Mouse (Mus musculus) frontal cortex, postnatal 25 days (tissue): ENCODE data around the gene Pex26.
A peak's percentile ranks its signal among the peaks of the same experiment; 100 is the strongest.

ENCODE experiments used
- DNase-seq, 2 experiments: peaks; one replicate each; pipeline ENCODE4 v3.0.0; 2022; ENCODE audit warnings: low spot score in 2 of 2

The Pex26 gene

GRCm38 (mm10) chr6:121238209-121238608 is 54.7 kb downstream of the Pex26 start:
- DNase-seq: no peak

- DNase-seq: no peak
Measured at GRCm38 (mm10) chr6:121241780-121242179, 58.3 kb downstream of the Pex26 start.

- no peak for DNase-seq
Measured at GRCm38 (mm10) chr6:121243161-121243560, 59.7 kb downstream of the Pex26 start.

- DNase-seq: peak; percentile 41 to 54
Measured at GRCm38 (mm10) chr6:121245127-121246036, 61.9 kb downstream of the Pex26 start, which contains the start of gene Usp18. Gene Usp18, plus strand, starts transcription at chr6:121245906.

- DNase-seq: no peak
Measured at GRCm38 (mm10) chr6:121246037-121246361, 62.5 kb downstream of the Pex26 start.
